Mouse (Mus musculus) lung, postnatal 0 days (tissue): ENCODE measurements around the gene Acox3.

Experiments used
- CTCF ChIP-seq: IDR thresholded peaks from 2 replicates; pipeline ENCODE4 v1.5.1; 2016; ENCODE audit warnings: antibody characterized with exemption, mild to moderate bottlenecking
- EP300 ChIP-seq: IDR thresholded peaks from 2 replicates; pipeline ENCODE4 v1.6.1; 2016; ENCODE audit warnings: antibody characterized with exemption, mild to moderate bottlenecking, control low read depth

DNA sequence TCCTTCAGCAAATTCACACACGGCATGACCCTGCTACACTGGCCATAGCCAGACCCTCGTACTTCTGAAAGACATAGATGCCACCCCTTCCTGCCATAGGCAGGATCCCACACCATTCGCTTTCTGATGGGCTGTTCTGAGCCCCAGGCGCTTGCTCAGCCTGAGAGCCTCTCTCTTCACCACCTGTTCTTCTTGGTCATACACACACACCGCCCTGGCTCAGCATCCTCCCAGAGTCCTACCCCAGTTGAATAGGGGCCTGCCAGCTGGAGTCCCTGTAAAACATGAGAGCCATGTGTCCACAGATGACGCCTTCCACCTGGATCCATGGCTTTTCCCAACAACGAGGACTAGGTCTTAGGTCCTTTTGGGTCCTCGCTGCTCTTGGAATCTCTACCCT lies 29.9 kb downstream of the Acox3 start:
- no peak for TF ChIP-seq CTCF
- no peak for TF ChIP-seq EP300
